Mouse (Mus musculus): ENCODE results near the gene Pla2g5.

DNA sequence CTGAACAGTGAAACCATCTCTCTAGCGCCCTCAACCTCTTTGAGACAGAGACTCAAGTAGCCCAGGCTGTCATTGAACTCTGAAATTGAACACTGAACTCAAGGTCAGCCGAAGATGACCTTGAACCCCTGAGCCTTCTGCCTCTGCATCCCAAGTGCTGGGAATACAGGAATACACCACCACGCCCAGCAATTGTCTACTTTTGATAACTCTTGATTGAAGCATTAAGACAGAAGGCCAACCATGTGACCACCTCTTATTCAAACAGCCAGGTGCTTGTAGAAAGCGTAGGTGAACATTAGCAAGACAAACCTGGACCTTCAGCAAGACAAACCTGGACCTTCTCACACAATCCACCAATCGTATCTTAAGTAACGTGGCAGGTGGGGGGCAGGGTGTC is 68.9 kb downstream of the Pla2g5 start:
- TF ChIP-seq POLR2A (IDR thresholded peaks at IDR 0.05; ENCODE audit: extremely low read depth, insufficient read depth, low read length) (no peak), CTCF (IDR thresholded peaks at IDR 0.05; ENCODE audit: low read depth, low read length) (no peak)

All from liver, adult 2 months (tissue).